ENCODE assay signal across 20 mouse cellular contexts in the genomic region with DNA sequence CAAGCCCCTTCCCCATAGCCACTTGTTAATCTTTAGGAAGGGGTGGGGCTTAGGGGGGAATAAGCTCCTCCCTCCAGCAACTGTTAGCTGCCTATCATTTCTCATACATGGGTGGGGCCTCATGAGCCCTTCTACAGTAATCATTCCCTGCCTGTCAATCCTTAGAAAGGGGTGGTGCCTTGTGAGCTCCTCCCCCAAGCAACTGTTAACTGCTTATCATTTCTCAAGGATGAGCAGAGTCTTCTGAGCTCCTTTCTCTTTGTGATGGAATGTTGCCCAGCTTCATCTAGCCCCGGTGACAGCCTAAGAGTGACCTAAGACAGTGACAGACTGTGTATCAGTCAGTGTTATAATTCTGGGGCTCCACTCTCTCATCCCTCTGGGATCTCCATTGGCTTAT.
DNase-seq lines count a peak whose midpoint lies in the region; ATAC-seq and TF ChIP-seq lines count a peak whose summit lies in the region.
"Had no signal": no experiment of that assay in that cellular context is flagged by ENCODE, and none has a peak within 500 bp of the region (broad histone marks: within the 10 kb centered on the region; RNA-seq: fewer than 3 reads in every experiment).

No protein-coding gene starts in this region.

- H3K4me3 ChIP-seq in testis, adult 2 months (ENCODE audit: control insufficient read depth, low read depth, low read length): peak overlapping the region; percentile 87
- no peak overlapping the region for H3K4me3 ChIP-seq in liver, embryonic 14.5 days (ENCODE audit: insufficient read depth in 1 of 2, low read depth in 2 of 2, low read length in 2 of 2)
- H3K4me3 ChIP-seq: left cerebral cortex, adult 2 months; midbrain, embryonic 12.5 days; neural tube, embryonic 12.5 days had no signal

- peak overlapping the region; percentile 94 for H3K27ac ChIP-seq in testis, adult 2 months (ENCODE audit: control insufficient read depth, insufficient read depth, low read depth, low read length)
- H3K27ac ChIP-seq in liver, embryonic 14.5 days: no peak overlapping the region
- H3K27ac ChIP-seq: hindbrain, postnatal 0 days; left cerebral cortex, adult 2 months; midbrain, embryonic 12.5 days; neural tube, embryonic 12.5 days had no signal

- TF ChIP-seq EP300 in liver, embryonic 14.5 days (IDR thresholded peaks at IDR 0.05; ENCODE audit: low read depth): no peak

- no peak overlapping the region for H3K9ac ChIP-seq in liver, embryonic 14.5 days (replicated peaks)
- H3K9ac ChIP-seq: midbrain, embryonic 12.5 days; neural tube, embryonic 12.5 days had no signal

- no peak for TF ChIP-seq POLR2A in testis, adult 2 months (IDR thresholded peaks at IDR 0.05; ENCODE audit: control insufficient read depth, low read depth, low read length)

- TF ChIP-seq CTCF in testis, adult 2 months (IDR thresholded peaks at IDR 0.05; ENCODE audit: control insufficient read depth, insufficient read depth, insufficient replicate concordance, low read depth, low read length): no peak
- TF ChIP-seq CTCF in liver, embryonic 14.5 days (IDR thresholded peaks at IDR 0.05; ENCODE audit: low read depth): no peak

- no peak for DNase-seq in testis, postnatal 10 days (ENCODE audit: low spot score)
- DNase-seq in liver, embryonic 14.5 days (ENCODE audit: low read depth in 3 of 3, low spot score in 3 of 3): peak in 2 of 3 experiments; percentile 9 to 11
- no peak for DNase-seq in adrenal gland, adult 8-10 months
- DNase-seq in ovary, postnatal 14 days (ENCODE audit: low spot score): no peak
- DNase-seq: cerebellum, adult 9-11 months; embryo, embryonic 11 days; gastrocnemius, postnatal 14 days; kidney, adult 2 months; kidney, postnatal 10 days; lung, adult 18-20 months; lung, postnatal 36 days; thymus, adult 18-20 months; thymus, postnatal 4 days had no signal

- peaks cover 3% of the 10 kb centered on the region for H3K4me1 ChIP-seq in testis, adult 2 months (ENCODE audit: control insufficient read depth, insufficient read depth, low read length)
- peaks cover 0 to 14% of the 10 kb centered on the region in 2 experiments; a peak in 2 of 4 replicates for H3K4me1 ChIP-seq in liver, embryonic 14.5 days (replicated peaks; ENCODE audit: control insufficient read depth in 2 of 2, insufficient read depth in 2 of 2, low read length in 1 of 2)
- H3K4me1 ChIP-seq: midbrain, embryonic 12.5 days; neural tube, embryonic 12.5 days had no signal

- 72% methylated on average over 1 of the region's 1 CpGs for WGBS in liver, embryonic 14.5 days (ENCODE audit: insufficient replicate concordance)

- H3K27me3 ChIP-seq in testis, adult 2 months (ENCODE audit: control insufficient read depth, insufficient read depth, low read length): no peaks in the 10 kb centered on the region
- H3K27me3 ChIP-seq in liver, embryonic 14.5 days (ENCODE audit: control insufficient read depth, insufficient read depth, low read length): no peaks in the 10 kb centered on the region
- H3K27me3 ChIP-seq: midbrain, embryonic 12.5 days; neural tube, embryonic 12.5 days had no signal

- ATAC-seq in erythroblast, adult 5-6 weeks (replicated peaks; ENCODE audit: low FRiP score, poor library complexity, severe bottlenecking): peak; percentile 81
- peak; percentile 60 for ATAC-seq in liver, embryonic 14.5 days (ENCODE audit: insufficient read depth)
- no peak for ATAC-seq in inflammation-experienced regulatory T-cells, adult 6 months
- ATAC-seq: hindbrain, postnatal 0 days had no signal

- H3K36me3 ChIP-seq in testis, adult 2 months (ENCODE audit: control insufficient read depth, insufficient read depth, low read length): no peaks in the 10 kb centered on the region; the same call in 1 of the 2 replicates
- no peaks in the 10 kb centered on the region for H3K36me3 ChIP-seq in liver, embryonic 14.5 days (replicated peaks; ENCODE audit: control insufficient read depth, insufficient read depth, low read depth)
- H3K36me3 ChIP-seq: midbrain, embryonic 12.5 days; neural tube, embryonic 12.5 days had no signal

- H3K4me2 ChIP-seq in liver, embryonic 14.5 days (ENCODE audit: low read depth): no peak overlapping the region
- H3K4me2 ChIP-seq: midbrain, embryonic 12.5 days; neural tube, embryonic 12.5 days had no signal

- no peaks in the 10 kb centered on the region for H3K9me3 ChIP-seq in liver, embryonic 14.5 days (ENCODE audit: control insufficient read depth, low read length)
- H3K9me3 ChIP-seq: midbrain, embryonic 12.5 days; neural tube, embryonic 12.5 days had no signal

Comparison
In these comparisons a context has a peak if more than half of its experiments do, and no peak if none do; other contexts are left out.
1. DNase-seq: peak in liver, embryonic 14.5 days (2 of 3); none in testis, postnatal 10 days (single experiment), adrenal gland, adult 8-10 months (single experiment) and ovary, postnatal 14 days (single experiment).